Mouse (Mus musculus) lung, postnatal 14 days (tissue): ENCODE measurements around the gene Olfr1247.
"Not testable (repeated sequence)": the region's sequence is repeated elsewhere in the genome, so short reads cannot be mapped to it uniquely, and the experiment has no call there.

Experiments used
- DNase-seq: peaks from one replicate; pipeline ENCODE4 v3.0.0; 2021

Gene Olfr1247

DNA sequence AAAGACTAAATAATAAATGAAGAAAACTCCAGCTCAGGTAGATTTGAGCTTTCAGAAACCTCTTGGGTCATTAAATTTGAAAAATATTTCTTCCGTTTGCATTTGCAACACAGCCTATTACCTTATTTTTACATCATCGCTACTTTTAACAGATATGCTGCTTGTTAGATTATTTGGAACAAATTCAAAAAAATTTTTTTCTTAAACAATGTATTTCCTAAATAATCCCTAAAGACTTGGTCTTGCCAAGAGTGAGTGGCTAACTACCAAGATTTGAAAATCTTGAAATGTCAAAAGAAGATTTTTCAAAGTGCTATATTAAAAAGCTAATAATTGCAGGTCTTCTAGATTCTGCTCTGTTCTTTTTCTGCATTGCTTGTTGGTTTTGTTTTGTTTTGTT lies at the start of gene Olfr1247:
Gene Olfr1247, minus strand, starts transcription at position 101 of the 400 bp plus-strand sequence.
- no peak for DNase-seq

GRCm38 (mm10) chr2:89661367-89661766 lies 47.4 kb upstream of the Olfr1247 start, which contains the start of gene Olfr1250:
Olfr1250 (minus strand) TSS chr2:89661467.
- DNase-seq = no peak

DNA sequence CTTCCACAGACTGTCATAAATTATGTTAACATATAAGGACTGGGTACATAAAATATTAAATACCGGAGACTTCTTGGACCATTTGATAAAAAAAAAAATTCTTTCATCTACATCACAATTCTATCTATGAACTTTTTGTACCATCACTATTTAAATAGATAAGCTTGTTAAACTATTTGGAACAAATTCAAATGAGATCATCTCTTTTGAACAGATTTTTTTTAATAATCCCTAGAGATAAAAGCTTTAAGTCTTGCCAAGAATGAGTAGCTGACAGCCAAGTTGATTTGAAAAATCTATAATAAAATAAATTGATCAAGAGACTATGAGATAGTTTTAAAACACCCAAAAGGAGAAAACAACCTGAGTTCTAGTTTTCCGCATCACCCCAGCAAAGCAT lies 21.0 kb upstream of the Olfr1247 start, which contains the start of gene Olfr1249:
Gene Olfr1249, minus strand, starts transcription at position 101 of the 400 bp plus-strand sequence.
- no peak for DNase-seq

DNA sequence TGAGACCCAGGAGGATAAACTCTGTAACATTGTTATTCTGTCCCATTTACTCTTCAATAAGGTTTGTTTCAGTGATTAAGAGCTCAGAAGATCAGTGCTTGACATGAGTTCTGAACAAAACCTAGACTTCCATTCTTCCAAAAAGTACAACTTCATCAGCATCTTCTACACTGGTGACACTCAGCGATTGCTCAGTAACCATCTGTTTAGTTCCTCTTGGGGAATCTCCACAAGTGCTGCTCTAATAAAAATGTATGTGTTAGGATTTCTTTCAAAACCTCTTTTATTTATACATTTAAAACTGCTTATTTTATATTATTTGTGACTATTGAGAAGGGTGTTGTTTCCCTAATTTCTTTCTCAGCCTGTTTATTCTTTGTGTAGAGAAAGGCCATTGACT lies 4.2 kb upstream of the Olfr1247 start, which contains the start of gene Olfr1248:
Gene Olfr1248, minus strand, starts transcription at position 101 of the 400 bp plus-strand sequence.
- DNase-seq = not testable (repeated sequence)

DNA sequence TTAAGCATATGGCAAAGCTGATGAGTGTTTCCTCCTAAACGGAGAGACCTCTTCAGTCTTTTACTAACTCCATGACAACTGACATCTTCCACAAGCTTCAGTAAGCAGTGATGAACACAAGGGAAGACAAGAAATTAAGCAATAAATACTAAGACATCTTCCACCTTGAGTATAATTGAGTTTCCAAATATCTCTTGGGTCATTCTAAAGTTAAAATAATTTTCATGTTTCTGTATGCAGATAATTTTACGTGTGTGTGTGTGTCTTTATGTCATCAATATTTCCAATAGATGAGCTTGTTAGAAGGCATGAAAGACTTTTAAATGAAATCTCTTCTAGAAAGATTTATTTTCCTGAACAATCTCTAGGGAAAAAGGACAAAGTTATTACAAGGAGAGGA lies 20.9 kb downstream of the Olfr1247 start, which contains the start of gene Olfr1246:
Gene Olfr1246, minus strand, starts transcription at position 101 of the 400 bp plus-strand sequence.
- DNase-seq = no peak

GRCm38 (mm10) chr2:89578347-89578746 lies 35.6 kb downstream of the Olfr1247 start, which contains the start of gene Olfr1245:
Olfr1245 (minus strand) TSS chr2:89578447.
- DNase-seq = no peak

DNA sequence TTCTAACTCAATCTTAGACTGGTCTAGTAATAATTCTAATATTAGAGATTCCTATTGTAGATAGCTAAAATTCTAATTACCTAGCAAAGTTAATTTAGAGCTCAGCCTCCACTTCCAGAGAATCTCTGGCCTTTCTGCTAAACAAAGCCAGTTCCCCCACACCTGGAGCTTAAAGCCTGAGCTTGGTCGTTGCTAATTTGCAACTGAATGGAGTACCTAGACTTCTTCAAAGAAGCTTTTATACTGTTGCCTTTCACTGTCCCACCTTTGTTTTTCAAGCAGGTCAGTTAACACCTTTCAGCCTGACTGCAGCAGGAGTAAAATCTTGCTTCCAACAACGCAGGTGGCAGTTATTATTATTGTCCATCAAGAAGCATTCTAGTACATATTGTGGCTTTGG lies 51.2 kb downstream of the Olfr1247 start:
- not testable (repeated sequence) for DNase-seq
